Mouse (Mus musculus): ENCODE data around the gene Pdzd2. TPM values are rescaled to one million over a fixed set of nuclear protein-coding genes. Genes with fewer than 3 reads are reported as not detected.

Gene Pdzd2
- polyA plus RNA-seq, 1 experiment from 2014 or later, result 18.7 TPM

DNA sequence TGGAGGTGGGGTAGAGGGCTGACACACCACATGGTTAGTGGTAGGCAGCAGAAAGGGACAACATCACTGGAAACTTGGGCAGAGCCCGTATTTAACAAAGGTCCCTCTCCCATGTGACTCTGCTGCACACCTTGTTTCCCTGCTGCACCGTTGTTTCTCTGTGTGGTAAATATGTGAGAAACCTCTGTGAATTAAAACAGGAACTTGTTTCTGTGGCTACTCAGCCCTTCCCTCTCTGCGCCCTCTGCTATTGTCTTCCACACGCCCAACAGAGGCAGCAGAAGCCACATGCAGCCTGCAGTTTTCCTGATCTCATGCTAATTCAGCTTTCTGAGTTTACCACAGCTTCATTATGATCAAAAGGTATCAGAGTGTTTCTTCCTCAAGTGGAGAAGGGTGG, 239.1 kb downstream of the Pdzd2 start:
- H3K4me1 ChIP-seq (replicated peaks), result peaks cover 33% of the 10 kb centered on the region
- H3K9ac ChIP-seq, result no peak overlapping the region
- H3K4me2 ChIP-seq, result no peak overlapping the region
- WGBS, result 63% methylated on average over 4 of the region's 4 CpGs
- H3K4me3 ChIP-seq, result no peak overlapping the region
- peak overlapping the region; percentile 11; the same call in 1 of the 2 replicates for H3K27ac ChIP-seq
- no peaks in the 10 kb centered on the region for H3K36me3 ChIP-seq
- H3K27me3 ChIP-seq, result no peaks in the 10 kb centered on the region
- ATAC-seq (replicated peaks; ENCODE audit: insufficient number of reproducible peaks, insufficient read depth, low FRiP score, low read depth), result no peak
- H3K9me3 ChIP-seq (replicated peaks), result no peaks in the 10 kb centered on the region

DNA sequence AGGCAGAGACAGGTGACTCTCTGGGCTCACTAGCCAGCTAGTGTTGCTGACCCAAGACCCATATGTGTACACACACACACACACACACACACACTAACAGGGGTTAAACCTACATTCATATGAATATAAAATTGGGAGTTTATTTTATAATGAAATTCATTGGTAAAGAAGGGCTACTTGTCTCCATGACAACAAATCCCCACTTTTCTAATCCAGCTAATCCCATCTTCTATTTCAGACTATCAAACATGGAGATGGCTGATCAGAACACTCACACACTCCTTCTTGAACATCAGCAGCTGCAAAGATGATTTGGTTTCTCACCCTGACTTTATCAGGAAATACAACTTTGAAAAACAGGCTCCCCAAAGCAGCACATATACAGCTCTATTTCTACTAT, 245.6 kb downstream of the Pdzd2 start:
- no peak overlapping the region for H3K4me3 ChIP-seq
- H3K9ac ChIP-seq, result no peak overlapping the region
- no peaks in the 10 kb centered on the region for H3K27me3 ChIP-seq
- H3K4me1 ChIP-seq (replicated peaks), result peaks cover 20% of the 10 kb centered on the region
- ATAC-seq (replicated peaks; ENCODE audit: insufficient number of reproducible peaks, insufficient read depth, low FRiP score, low read depth), result no peak
- no peaks in the 10 kb centered on the region for H3K36me3 ChIP-seq
- no peak overlapping the region for H3K27ac ChIP-seq
- no peak overlapping the region for H3K4me2 ChIP-seq
- no peaks in the 10 kb centered on the region for H3K9me3 ChIP-seq (replicated peaks)

DNA sequence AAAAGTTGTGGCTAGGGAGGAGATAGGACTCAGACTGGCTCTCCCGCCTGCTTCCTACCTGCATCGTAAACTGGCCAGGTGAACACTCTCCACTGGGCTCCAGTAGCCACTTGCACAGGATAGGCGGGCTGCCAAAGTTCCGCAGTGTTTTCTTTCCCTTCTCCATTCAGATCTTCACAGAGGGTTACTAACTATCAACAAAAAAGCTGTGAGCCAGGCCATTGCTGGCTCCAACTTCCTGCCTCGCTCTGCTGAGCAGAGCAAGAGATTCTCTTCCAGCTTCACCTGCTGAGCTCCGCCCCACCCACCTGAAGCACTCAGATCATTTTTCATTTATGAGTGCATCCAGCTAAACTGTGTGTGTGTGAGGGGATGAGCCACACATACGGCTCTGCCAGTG, 246.5 kb downstream of the Pdzd2 start:
- H3K4me3 ChIP-seq, result no peak overlapping the region
- peak overlapping the region; percentile 11; the same call in 1 of the 2 replicates for H3K27ac ChIP-seq
- H3K4me2 ChIP-seq, result no peak overlapping the region
- H3K9ac ChIP-seq, result no peak overlapping the region
- H3K27me3 ChIP-seq, result no peaks in the 10 kb centered on the region
- no peaks in the 10 kb centered on the region for H3K9me3 ChIP-seq (replicated peaks)
- no peak; the same call in 1 of the 2 replicates for ATAC-seq (replicated peaks; ENCODE audit: insufficient number of reproducible peaks, insufficient read depth, low FRiP score, low read depth)
- peaks cover 17% of the 10 kb centered on the region for H3K4me1 ChIP-seq (replicated peaks)
- H3K36me3 ChIP-seq, result no peaks in the 10 kb centered on the region
- WGBS, result 65% methylated on average over 7 of the region's 7 CpGs

DNA sequence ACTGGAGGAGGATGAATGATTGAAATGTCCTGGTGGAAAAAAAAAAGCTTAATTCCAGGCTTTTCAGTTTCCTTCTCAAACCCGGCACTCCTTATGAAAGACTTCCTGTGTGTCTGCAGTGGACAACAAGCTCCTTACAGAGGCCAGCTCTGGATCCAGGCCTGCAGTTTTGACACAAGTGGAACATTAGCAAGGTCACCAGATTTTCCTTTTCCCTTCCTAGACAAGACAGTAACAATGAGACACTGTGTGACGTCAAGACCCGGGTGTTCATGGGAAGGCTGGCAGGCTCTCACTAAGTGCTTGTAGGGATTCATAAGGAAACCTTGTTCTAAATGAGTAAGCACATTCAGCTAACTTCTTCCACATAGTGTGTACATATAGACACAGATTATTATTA, 248.8 kb downstream of the Pdzd2 start:
- Histone ChIP-seq H3K4me3 (no peak overlapping the region), H3K9me3 (replicated peaks) (no peaks in the 10 kb centered on the region), H3K4me1 (replicated peaks) (peaks cover 17% of the 10 kb centered on the region), H3K9ac (no peak overlapping the region), H3K27ac (peak overlapping the region; percentile 67), H3K4me2 (peak overlapping the region; percentile 34; the same call in 1 of the 2 replicates), H3K36me3 (no peaks in the 10 kb centered on the region), H3K27me3 (no peaks in the 10 kb centered on the region)
- peak; percentile 50; the same call in 1 of the 2 replicates for ATAC-seq (replicated peaks; ENCODE audit: insufficient number of reproducible peaks, insufficient read depth, low FRiP score, low read depth)
- WGBS, result 35% methylated on average over 3 of the region's 3 CpGs

DNA sequence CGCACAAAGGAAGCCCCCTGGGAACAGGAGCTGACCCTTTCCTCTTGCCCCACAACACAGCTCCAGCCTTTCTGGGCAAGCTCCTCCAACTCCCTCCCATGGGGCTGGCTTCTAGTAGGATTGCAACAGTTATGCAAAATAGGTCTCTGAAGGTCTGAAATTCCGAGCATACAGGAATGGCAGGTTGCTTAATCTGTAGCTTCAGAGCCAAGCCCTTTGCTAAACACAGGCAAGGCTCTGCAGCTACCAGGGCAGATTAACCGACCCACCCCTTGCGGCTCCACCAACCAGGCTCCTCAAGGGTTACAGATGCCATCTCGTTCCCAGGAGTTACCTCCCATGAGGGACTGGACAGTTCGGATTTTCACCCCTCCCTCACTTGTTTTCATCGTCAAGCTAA, 249.2 kb downstream of the Pdzd2 start:
- Histone ChIP-seq H3K4me2 (peak overlapping the region; percentile 34; the same call in 1 of the 2 replicates), H3K36me3 (no peaks in the 10 kb centered on the region), H3K27me3 (no peaks in the 10 kb centered on the region), H3K9ac (no peak overlapping the region), H3K27ac (peak overlapping the region; percentile 67), H3K4me1 (replicated peaks) (peaks cover 17% of the 10 kb centered on the region), H3K4me3 (no peak overlapping the region), H3K9me3 (replicated peaks) (no peaks in the 10 kb centered on the region)
- ATAC-seq (replicated peaks; ENCODE audit: insufficient number of reproducible peaks, insufficient read depth, low FRiP score, low read depth), result 0 out of 2 replicates have a peak, but pooled peaks have one; percentile 44
- WGBS, result 23% methylated on average over 7 of the region's 7 CpGs

DNA sequence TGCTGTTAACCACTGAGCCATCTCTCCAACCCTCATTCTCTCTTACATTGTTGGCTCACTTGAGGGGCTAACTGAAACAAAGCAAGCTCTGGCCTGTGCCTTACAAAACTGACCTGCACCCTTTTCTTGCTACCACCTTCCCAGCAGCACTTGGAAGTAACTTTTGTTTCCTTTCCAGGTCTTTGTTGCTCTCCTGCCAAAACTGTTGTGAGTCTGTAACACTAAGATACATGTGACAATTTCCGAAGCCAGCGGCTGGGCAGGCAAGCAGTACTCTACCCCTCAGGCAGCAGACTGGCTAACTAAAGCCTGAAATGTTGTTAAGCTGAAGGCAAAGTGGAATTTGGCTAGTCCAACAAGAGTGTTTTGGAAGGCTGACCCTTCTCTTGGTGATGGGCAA, 251.4 kb downstream of the Pdzd2 start:
- Histone ChIP-seq H3K4me2 (no peak overlapping the region), H3K27ac (no peak overlapping the region), H3K4me3 (no peak overlapping the region), H3K36me3 (no peaks in the 10 kb centered on the region), H3K9ac (no peak overlapping the region), H3K9me3 (replicated peaks) (no peaks in the 10 kb centered on the region), H3K27me3 (no peaks in the 10 kb centered on the region), H3K4me1 (replicated peaks) (peaks cover 13% of the 10 kb centered on the region)
- WGBS, result 80% methylated on average over 2 of the region's 2 CpGs
- no peak for ATAC-seq (replicated peaks; ENCODE audit: insufficient number of reproducible peaks, insufficient read depth, low FRiP score, low read depth)

DNA sequence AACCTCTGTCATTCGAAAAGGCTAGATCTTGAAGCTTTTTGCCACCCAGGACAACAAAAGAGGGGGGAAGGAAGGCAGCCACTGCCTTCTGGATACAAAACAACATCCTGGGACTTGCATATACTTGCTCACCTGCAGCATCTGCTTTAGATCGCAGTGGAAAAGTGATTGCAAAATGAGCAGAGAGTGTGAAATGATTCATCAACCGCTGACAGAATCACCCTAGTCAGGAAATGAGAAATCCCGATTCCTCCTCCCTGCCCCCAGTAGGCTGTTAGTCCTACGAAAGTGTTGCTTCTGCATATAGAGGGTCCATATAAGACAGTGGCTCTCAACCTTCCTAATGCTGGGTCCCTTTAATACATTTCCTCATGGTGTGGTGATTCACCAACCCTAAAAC, 258.5 kb downstream of the Pdzd2 start:
- H3K9me3 ChIP-seq (replicated peaks), result no peaks in the 10 kb centered on the region
- ATAC-seq (replicated peaks; ENCODE audit: insufficient number of reproducible peaks, insufficient read depth, low FRiP score, low read depth), result no peak
- no peaks in the 10 kb centered on the region for H3K27me3 ChIP-seq
- WGBS, result 60% methylated on average over 5 of the region's 5 CpGs
- H3K4me2 ChIP-seq, result no peak overlapping the region
- no peak overlapping the region for H3K4me3 ChIP-seq
- no peak overlapping the region for H3K27ac ChIP-seq
- H3K9ac ChIP-seq, result no peak overlapping the region
- H3K4me1 ChIP-seq (replicated peaks), result peaks cover 13% of the 10 kb centered on the region
- no peaks in the 10 kb centered on the region for H3K36me3 ChIP-seq

DNA sequence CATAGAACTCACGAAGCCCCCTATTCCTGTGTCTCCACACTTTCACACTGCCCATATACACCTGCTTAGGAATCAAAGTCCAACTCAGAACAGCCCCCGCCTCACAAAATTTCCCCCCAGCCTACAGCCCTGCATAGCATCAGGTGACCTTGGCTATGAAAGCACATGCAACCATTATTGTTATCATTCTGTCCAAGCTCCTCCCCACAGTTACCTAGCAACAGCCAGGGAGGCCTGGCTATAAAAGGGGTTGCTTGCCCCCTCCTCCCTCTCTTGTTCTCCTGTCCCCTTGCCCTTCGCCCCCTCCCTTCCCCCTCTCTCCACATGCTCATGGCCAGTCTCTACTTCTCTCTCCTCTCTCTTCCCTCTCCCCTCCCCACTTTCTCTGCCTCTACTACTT, 259.4 kb downstream of the Pdzd2 start:
- no peak overlapping the region for H3K27ac ChIP-seq
- no peaks in the 10 kb centered on the region for H3K36me3 ChIP-seq
- WGBS, result 68% methylated on average over 3 of the region's 3 CpGs
- no peaks in the 10 kb centered on the region for H3K9me3 ChIP-seq (replicated peaks)
- H3K4me1 ChIP-seq (replicated peaks), result peaks cover 13% of the 10 kb centered on the region
- 0 out of 2 replicates have a peak, but pooled peaks have one; percentile 31 for ATAC-seq (replicated peaks; ENCODE audit: insufficient number of reproducible peaks, insufficient read depth, low FRiP score, low read depth)
- H3K4me2 ChIP-seq, result no peak overlapping the region
- H3K4me3 ChIP-seq, result no peak overlapping the region
- no peak overlapping the region for H3K9ac ChIP-seq
- H3K27me3 ChIP-seq, result no peaks in the 10 kb centered on the region

DNA sequence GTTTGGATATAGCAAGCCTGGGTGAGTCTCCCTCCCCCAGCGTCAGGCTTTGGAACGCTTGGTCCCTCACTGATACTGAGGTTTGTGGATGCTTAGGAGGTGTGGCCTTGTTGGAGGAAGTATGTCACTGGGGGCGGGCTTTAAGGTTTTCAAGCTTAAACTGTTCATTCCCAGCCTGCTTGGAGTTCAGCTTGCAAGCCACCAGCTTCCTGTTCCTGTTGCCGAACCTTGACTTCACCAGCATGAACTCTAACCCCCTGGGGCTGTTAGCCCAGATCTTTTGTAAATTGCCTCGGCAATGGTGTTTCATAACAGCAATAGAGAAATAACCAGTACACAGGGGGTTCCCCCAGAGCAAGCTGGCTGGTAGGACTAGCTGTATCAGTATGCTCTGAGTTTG, 260.4 kb downstream of the Pdzd2 start:
- 65% methylated on average over 5 of the region's 5 CpGs for WGBS

DNA sequence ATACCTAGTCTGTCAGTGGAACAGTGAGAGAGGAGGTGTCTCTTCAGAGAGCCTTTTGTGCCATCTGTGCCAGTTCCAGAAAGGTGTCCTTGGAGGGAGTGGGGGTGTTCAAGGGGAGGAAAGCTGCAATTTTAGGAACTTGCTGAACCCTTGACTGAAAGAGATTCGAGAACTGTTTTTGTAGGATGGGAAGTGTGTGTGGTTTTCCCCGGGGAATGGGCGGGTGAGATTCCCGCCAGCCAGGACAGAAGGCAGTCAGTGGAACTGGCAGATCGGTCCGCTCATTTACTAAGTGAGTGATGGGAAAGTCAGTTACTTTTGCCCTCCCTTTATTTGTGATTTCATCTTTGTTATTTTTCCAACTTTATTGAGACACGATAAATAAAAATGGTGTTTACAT, 266.1 kb downstream of the Pdzd2 start:
- Histone ChIP-seq H3K4me1 (replicated peaks) (no peaks in the 10 kb centered on the region), H3K27me3 (no peaks in the 10 kb centered on the region), H3K36me3 (no peaks in the 10 kb centered on the region), H3K4me3 (no peak overlapping the region), H3K27ac (no peak overlapping the region), H3K9ac (no peak overlapping the region), H3K9me3 (replicated peaks) (no peaks in the 10 kb centered on the region), H3K4me2 (no peak overlapping the region)
- 75% methylated on average over 7 of the region's 7 CpGs for WGBS
- ATAC-seq (replicated peaks; ENCODE audit: insufficient number of reproducible peaks, insufficient read depth, low FRiP score, low read depth), result no peak

More for the DNA sequence above, 260.4 kb downstream of the Pdzd2 start:
- ATAC-seq (replicated peaks; ENCODE audit: insufficient number of reproducible peaks, insufficient read depth, low FRiP score, low read depth), result no peak
- Histone ChIP-seq H3K4me1 (replicated peaks) (peaks cover 13% of the 10 kb centered on the region), H3K27me3 (no peaks in the 10 kb centered on the region), H3K4me2 (no peak overlapping the region), H3K4me3 (no peak overlapping the region), H3K9ac (no peak overlapping the region), H3K27ac (no peak overlapping the region), H3K9me3 (replicated peaks) (no peaks in the 10 kb centered on the region), H3K36me3 (no peaks in the 10 kb centered on the region)

DNA sequence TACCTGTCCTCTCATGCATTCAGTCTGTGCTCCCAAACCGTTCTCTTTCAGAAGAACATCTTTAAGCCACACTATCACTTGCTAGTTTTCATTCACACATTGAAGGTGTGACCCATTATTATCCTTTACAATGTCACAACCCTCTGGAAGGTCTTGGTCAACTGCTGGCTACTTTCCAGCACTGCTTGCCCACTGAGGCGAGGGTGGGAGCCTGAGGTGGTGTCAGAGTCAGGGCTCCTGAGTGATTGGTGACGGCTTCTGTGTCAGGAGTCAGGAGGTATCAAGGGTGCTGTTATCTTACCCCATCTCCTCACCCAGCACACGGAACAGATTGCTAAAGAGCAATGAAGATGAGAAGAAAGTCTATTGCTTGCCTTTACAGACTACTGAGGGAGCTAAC, 267.1 kb downstream of the Pdzd2 start:
- Histone ChIP-seq H3K36me3 (no peaks in the 10 kb centered on the region), H3K27me3 (no peaks in the 10 kb centered on the region), H3K4me2 (no peak overlapping the region), H3K4me3 (no peak overlapping the region), H3K9me3 (replicated peaks) (no peaks in the 10 kb centered on the region), H3K9ac (no peak overlapping the region), H3K27ac (no peak overlapping the region), H3K4me1 (replicated peaks) (no peaks in the 10 kb centered on the region)
- ATAC-seq (replicated peaks; ENCODE audit: insufficient number of reproducible peaks, insufficient read depth, low FRiP score, low read depth), result no peak
- WGBS, result 70% methylated on average over 4 of the region's 4 CpGs

DNA sequence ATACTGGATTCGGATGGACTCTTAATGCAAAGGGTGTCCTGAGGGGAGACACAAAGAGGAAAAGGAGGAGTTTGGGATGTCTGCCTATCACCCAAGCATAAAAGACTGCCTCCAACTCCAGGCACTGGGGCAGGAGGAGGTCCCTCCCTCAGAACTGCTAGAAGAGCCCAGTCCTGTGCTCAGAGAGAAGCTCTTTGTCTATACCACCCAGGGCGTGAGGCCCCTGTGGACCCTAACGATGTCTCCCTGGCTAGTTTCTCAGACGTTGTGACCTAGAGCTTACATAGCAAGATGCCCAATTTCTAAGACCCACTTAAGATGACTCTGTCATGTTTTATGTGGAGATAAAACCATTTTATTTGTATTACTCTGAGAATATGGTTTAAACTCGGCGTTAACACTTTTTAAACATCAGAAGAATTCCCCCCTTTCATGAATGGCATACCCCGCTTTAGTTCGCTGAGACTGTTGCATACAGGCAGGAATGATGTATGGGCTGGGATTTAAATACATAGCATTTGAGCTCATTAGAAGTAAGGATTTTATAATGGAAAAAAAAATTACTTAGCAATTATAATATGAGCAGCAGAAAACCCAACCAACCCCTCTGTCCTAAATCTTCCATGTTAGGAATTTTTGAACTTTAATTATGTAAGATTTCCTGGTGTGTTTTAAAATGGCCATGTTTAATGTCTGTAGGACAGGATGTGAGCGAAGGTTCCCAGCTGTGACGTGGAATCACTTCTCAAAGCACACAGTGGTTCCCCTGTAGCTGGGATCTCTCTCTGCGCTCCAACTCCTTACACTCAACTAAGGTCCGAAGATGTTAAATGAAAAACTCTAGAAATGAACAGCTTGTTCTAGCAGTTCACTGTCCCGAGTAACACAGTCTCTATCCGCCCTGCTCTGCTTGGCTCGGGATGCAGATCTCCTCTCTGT, 268.6 kb downstream of the Pdzd2 start:
- no peak overlapping the region for H3K4me3 ChIP-seq
- no peak overlapping the region for H3K27ac ChIP-seq
- H3K4me2 ChIP-seq, result no peak overlapping the region
- no peaks in the 10 kb centered on the region for H3K36me3 ChIP-seq
- WGBS, result 74% methylated on average over 15 of the region's 15 CpGs
- H3K9ac ChIP-seq, result no peak overlapping the region
- no peaks in the 10 kb centered on the region for H3K27me3 ChIP-seq
- no peak for ATAC-seq (replicated peaks; ENCODE audit: insufficient number of reproducible peaks, insufficient read depth, low FRiP score, low read depth)
- H3K4me1 ChIP-seq (replicated peaks), result no peaks in the 10 kb centered on the region
- H3K9me3 ChIP-seq (replicated peaks), result no peaks in the 10 kb centered on the region

Data from heart, embryonic 15.5 days (tissue).